Mouse (Mus musculus) limb, embryonic 13.5 days (tissue): Measurements from ENCODE around the gene Trim11. TPM values are rescaled to one million over a fixed set of nuclear protein-coding genes. Genes with fewer than 3 reads are reported as not detected.
A peak's percentile ranks its signal among the peaks of the same experiment; 100 is the strongest.
"Not testable (repeated sequence)": the region's sequence is repeated elsewhere in the genome, so short reads cannot be mapped to it uniquely, and the experiment has no call there.

Source experiments
- ATAC-seq: fragments of 200-750 bp; cut with Nextera tagmentation; 2 replicates; pipeline ENCODE4 v1.8.0; 2017; ENCODE audit warnings: low read depth, moderate number of reproducible peaks, moderate TSS enrichment; ENCODE audit not compliant: low FRiP score
- H3K27ac ChIP-seq: fragments of 300-500 bp; sonication (generic); 2 replicates; pipeline ENCODE4 v1.5.1; 2015; ENCODE audit warnings: inconsistent platforms, mild to moderate bottlenecking, moderate library complexity
- H3K27me3 ChIP-seq: fragments of 300-500 bp; sonication (generic); 2 replicates; pipeline ENCODE4 v1.6.1; 2015; ENCODE audit warnings: mild to moderate bottlenecking, inconsistent platforms
- H3K36me3 ChIP-seq: fragments of 300-500 bp; sonication (generic); 2 replicates; pipeline ENCODE4 v1.6.1; 2015; ENCODE audit warnings: inconsistent platforms, mild to moderate bottlenecking, moderate library complexity
- H3K4me1 ChIP-seq: fragments of 300-500 bp; sonication (generic); 2 replicates; pipeline ENCODE4 v1.6.1; 2015; ENCODE audit warnings: inconsistent platforms
- H3K4me2 ChIP-seq: fragments of 300-500 bp; sonication (generic); replicated peaks from 2 replicates; pipeline ENCODE4 v1.6.1; 2015; ENCODE audit warnings: inconsistent platforms, mild to moderate bottlenecking, moderate library complexity
- H3K4me3 ChIP-seq: fragments of 300-500 bp; sonication (generic); 2 replicates; pipeline ENCODE4 v1.5.1; 2015; ENCODE audit warnings: moderate library complexity, mild to moderate bottlenecking, inconsistent platforms
- H3K9ac ChIP-seq: fragments of 300-500 bp; sonication (generic); 2 replicates; pipeline ENCODE4 v1.6.1; 2015; ENCODE audit warnings: mild to moderate bottlenecking, inconsistent platforms
- H3K9me3 ChIP-seq: fragments of 300-500 bp; sonication (generic); 2 replicates; pipeline ENCODE4 v1.6.1; 2016; ENCODE audit warnings: inconsistent platforms
- WGBS: fragments of 180-500 bp; shearing (Covaris S2); methylation state at CpG from one replicate; pipeline ENCODE4 v1.1.7; 2015; 5-methylcytosine and 5-hydroxymethylcytosine counted together
- polyA plus RNA-seq: library from polyadenylated mRNA; unstranded; fragments of >200 nt; fragmentation: Nextera tagmentation; extraction: Ambion mirVana; gene quantifications from 2 replicates; pipeline ENCODE4 v1.2.1, GENCODE M21; 2015

The Trim11 gene
- polyA plus RNA-seq, 1 experiment from 2014 or later: 24.0 TPM

DNA sequence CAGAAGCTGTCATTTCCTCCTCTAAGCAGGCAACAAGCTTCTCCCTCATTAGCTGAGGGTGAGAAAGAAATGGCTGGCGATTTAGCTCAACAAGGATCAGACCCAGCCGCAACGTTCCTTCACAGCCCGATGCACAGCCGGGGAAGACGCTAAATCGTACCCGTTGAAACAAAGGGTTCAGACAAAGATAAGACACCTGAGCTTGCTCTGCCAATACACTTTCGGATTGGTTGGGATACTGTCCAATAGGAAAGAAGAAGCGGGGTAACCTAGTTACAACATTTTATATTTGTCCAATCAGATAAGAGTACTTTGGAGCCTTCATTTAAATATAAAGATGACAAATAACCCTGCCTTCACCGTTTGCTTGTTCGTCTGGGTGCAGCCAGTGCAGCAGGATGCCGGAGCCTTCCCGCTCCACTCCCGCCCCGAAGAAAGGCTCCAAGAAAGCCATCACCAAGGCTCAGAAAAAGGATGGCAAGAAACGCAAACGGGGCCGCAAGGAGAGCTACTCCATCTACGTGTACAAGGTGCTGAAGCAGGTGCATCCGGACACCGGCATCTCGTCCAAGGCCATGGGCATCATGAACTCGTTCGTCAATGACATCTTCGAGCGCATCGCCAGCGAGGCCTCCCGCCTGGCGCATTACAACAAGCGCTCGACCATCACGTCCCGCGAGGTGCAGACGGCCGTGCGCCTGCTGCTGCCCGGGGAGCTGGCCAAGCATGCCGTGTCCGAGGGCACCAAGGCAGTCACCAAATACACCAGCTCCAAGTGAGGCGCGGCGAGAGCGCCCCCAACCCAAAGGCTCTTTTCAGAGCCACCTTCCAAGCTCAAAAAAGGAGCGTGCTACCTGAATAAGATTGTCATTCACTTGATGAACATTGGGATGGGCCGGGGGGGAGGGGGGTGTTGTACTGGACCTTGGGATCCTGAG is 29.1 kb upstream of the Trim11 start, which contains the start of gene Hist3h2ba:
Gene Hist3h2ba, plus strand, starts transcription at position 379 of the 938 bp plus-strand sequence.
- Histone ChIP-seq H3K9ac (peak within 1 kb of the TSS; percentile 75), H3K27ac (peak within 1 kb of the TSS; percentile 92), H3K36me3 (no peaks in the 10 kb centered on the region), H3K4me3 (peak within 1 kb of the TSS; percentile 52), H3K4me1 (peaks cover 24% of the 10 kb centered on the region; the same call in 1 of the 2 replicates), H3K27me3 (peaks cover 48% of the 10 kb centered on the region), H3K4me2 (peak within 1 kb of the TSS; percentile 71), H3K9me3 (no peaks in the 10 kb centered on the region)
- ATAC-seq: peak; percentile 90
- under 1% methylated on average over 48 of the region's 48 CpGs for WGBS

DNA sequence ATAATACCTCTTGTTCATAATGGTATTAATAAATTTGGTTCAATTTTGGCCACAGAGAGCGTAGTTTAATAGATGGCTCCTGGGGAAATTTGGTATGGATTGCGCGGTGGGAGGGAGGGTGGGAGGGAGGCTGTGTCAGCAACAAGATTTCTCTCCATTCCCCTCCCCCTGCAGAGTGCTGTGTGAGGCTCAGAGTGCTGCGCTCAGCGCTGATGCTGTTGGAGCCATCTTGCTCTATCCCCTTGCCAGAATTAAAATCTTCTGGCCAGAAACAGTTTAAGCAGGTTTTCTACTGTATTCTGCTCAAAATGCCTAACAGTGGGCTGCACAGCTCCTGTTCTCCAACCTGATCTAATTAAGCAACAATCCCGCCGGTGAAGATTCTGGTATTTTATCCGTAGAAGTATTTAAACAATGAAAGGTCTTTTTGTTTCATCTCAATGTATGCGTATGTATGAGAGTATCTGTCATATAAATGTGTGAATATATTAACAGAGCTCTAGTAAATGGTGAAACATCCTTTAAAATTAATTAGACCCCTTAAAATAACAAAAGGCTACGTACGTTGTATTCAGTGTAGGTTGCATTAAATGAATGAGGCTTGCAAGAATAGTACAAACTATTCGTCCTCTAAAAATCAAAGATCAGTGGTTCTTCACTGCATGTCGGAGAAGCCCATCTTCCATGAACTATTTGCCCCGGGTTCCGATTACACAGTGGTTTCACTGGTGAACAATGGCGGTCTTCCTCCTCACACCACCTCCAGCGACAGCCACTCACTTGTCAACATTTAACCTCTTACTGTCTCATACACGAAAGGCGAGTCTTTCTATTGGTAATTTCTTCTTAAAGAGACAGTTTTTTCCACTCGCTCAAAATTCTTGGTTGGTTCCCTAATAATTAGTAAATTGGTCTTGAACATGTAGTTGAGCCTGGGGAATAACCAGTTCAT is 28.1 kb upstream of the Trim11 start:
- peaks cover 25% of the 10 kb centered on the region; the same call in 1 of the 2 replicates for H3K4me1 ChIP-seq
- ATAC-seq: no peak
- 12% methylated on average over 20 of the region's 20 CpGs for WGBS

DNA sequence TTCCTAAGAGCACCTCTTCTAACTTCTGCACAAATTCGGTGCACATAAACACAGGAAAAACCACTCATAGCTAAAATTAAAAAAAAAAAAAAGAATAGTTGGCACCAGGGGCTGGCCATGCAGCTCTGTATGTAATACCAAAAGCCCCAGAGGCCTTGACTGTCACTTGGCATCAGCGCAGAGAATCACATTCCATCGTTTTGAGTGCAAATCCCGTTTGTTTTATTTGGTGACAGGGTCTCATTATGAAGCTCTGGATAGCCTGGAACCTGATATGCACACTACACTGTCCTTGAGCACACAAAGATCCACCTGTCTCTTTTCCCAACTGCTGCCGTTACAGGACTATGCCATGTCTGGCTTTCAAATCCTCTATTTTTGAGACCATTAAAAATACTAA is 26.7 kb upstream of the Trim11 start:
- Histone ChIP-seq H3K9me3 (no peaks in the 10 kb centered on the region), H3K4me3 (no peak overlapping the region), H3K27ac (no peak overlapping the region), H3K27me3 (peaks cover 26% of the 10 kb centered on the region), H3K4me2 (no peak overlapping the region), H3K9ac (no peak overlapping the region), H3K36me3 (no peaks in the 10 kb centered on the region), H3K4me1 (peaks cover 30% of the 10 kb centered on the region)
- WGBS: 71% methylated on average over 5 of the region's 5 CpGs
- no peak for ATAC-seq

More for the DNA sequence above, 28.1 kb upstream of the Trim11 start:
- Histone ChIP-seq H3K9ac (peak overlapping the region; percentile 75), H3K36me3 (no peaks in the 10 kb centered on the region), H3K27me3 (peaks cover 40% of the 10 kb centered on the region), H3K27ac (peak overlapping the region; percentile 90), H3K9me3 (no peaks in the 10 kb centered on the region), H3K4me3 (peak overlapping the region; percentile 52), H3K4me2 (peak overlapping the region; percentile 71)

DNA sequence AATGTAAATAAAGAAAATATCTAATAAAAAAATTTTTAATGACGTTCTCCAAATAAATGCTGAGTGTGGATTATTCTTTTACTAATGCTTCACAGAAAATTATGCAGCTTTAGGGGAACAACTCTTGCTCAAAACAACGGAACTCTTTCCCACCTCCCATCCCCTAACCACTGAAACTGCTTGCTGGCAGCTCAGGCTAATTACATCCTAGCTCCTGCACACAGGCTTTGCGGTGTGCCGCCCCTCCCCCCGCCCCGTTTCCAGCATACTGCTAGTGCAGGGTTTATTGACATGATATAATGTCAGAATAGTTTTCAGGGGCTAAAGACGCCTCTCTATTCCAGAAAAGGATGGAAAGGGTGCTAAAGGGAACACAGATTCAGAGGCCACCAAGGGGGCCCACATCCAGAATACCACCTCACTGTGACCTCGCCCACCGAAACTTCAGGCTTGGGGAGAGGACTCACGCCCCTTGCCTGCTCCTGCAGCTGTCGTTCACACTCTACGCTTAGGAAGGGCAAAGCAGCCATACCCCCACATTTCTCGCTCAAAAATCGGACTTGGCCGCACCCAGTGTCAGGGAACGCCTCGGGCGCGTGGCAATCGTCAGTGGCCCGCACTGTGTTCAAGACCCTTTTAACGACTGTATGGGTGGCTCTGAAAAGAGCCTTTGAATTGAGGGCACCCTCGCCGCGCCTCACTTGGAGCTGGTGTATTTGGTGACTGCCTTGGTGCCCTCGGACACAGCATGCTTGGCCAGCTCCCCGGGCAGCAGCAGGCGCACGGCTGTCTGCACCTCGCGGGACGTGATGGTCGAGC is 24.3 kb upstream of the Trim11 start:
- no peak; the same call in none of the 2 replicates for ATAC-seq
- peaks cover 14% of the 10 kb centered on the region for H3K36me3 ChIP-seq
- peak overlapping the region; percentile 93 for H3K4me2 ChIP-seq
- peaks cover 29% of the 10 kb centered on the region for H3K27me3 ChIP-seq
- peaks cover 41% of the 10 kb centered on the region for H3K4me1 ChIP-seq
- H3K9ac ChIP-seq: peak overlapping the region; percentile 74
- H3K9me3 ChIP-seq: no peaks in the 10 kb centered on the region
- H3K27ac ChIP-seq: peak overlapping the region; percentile 86
- under 1% methylated on average over 33 of the region's 33 CpGs for WGBS
- H3K4me3 ChIP-seq: peak overlapping the region; percentile 84

DNA sequence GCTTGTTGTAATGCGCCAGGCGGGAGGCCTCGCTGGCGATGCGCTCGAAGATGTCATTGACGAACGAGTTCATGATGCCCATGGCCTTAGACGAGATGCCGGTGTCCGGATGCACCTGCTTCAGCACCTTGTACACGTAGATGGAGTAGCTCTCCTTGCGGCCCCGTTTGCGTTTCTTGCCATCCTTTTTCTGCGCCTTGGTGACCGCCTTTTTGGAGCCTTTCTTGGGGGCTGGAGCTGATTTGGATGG is 23.8 kb upstream of the Trim11 start:
- Histone ChIP-seq H3K36me3 (peaks cover 14% of the 10 kb centered on the region), H3K27me3 (peaks cover 31% of the 10 kb centered on the region), H3K9ac (peak overlapping the region; percentile 74), H3K27ac (peak overlapping the region; percentile 86), H3K4me3 (peak overlapping the region; percentile 84), H3K4me2 (peak overlapping the region; percentile 93), H3K4me1 (peaks cover 40% of the 10 kb centered on the region)
- not testable (repeated sequence) for H3K9me3 ChIP-seq, ATAC-seq
- WGBS: 0% methylated on average over 17 of the region's 17 CpGs

DNA sequence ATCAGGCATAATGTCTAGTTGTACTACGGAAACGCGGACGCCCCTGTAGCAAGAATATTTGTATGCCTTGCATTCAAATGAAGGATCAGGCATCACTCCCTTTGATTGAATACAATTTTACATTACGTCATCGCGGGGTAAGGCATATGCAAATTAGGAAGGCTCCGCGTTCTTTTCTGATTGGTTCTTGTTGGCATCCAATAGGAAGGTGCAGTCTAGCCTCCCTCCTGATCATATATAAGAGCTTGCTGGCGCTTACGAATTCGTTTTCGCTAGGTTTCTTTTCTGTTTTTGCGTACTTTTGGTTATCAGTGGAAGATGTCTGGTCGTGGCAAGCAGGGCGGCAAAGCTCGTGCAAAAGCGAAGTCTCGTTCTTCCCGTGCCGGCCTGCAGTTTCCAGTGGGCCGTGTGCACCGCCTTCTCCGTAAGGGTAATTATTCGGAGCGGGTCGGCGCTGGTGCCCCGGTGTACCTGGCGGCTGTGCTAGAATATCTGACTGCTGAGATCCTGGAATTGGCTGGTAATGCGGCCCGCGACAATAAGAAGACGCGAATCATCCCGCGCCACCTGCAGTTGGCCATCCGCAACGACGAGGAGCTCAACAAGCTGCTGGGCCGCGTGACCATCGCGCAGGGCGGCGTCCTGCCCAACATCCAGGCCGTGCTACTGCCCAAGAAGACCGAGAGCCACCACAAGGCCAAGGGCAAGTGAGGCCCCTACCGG is 23.3 kb upstream of the Trim11 start, which contains the start of the genes Hist3h2a and Trim17:
Gene Hist3h2a, plus strand, starts transcription at position 266 of the 723 bp plus-strand sequence.
Gene Trim17, plus strand, starts transcription at position 266 of the 723 bp plus-strand sequence.
- Histone ChIP-seq H3K9me3 (no peaks in the 10 kb centered on the region), H3K4me2 (peak within 1 kb of the TSS; percentile 93), H3K27ac (peak within 1 kb of the TSS; percentile 99), H3K27me3 (peaks cover 31% of the 10 kb centered on the region), H3K4me3 (peak within 1 kb of the TSS; percentile 84), H3K36me3 (peaks cover 14% of the 10 kb centered on the region), H3K4me1 (peaks cover 43% of the 10 kb centered on the region), H3K9ac (peak within 1 kb of the TSS; percentile 96)
- under 1% methylated on average over 49 of the region's 49 CpGs for WGBS
- ATAC-seq: peak; percentile 93

DNA sequence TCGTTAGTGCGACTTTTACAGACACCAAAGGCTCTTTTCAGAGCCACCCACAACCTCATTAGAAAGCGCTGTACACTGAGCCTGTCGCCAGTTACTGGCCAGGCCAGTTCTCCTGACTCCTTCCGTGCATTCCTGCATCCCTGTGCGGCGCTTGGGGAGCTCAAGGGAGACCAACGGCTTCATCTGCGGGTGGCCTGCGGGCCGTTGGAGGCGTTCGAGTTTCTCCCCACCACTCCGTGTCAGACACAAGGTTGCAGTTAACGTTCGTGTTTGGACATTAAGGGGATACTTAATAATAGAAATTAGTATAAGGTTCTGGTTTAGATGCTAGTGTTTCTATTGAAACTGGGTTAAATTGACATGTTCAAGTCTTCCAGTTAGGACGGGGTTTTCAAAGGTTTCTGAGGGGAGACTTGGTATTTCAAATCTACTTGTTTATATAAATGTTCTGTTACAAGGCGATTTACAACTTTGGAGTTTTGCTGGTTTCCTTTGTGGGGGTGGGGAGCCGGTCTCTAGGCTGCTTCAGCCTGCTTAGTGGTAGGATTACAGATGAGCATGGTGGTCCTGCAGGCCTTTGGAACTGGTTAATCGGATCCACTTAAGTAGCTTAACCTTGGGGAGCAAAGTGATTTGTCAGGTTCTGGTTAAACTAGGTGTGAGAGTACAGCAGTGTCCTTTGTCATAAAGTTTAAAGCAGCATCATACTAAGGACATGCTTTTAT is 22.6 kb upstream of the Trim11 start:
- Histone ChIP-seq H3K4me2 (peak overlapping the region; percentile 85), H3K4me3 (peak overlapping the region; percentile 84), H3K36me3 (peaks cover 14% of the 10 kb centered on the region), H3K4me1 (peaks cover 44% of the 10 kb centered on the region), H3K27ac (peak overlapping the region; percentile 99), H3K27me3 (peaks cover 26% of the 10 kb centered on the region), H3K9me3 (no peaks in the 10 kb centered on the region), H3K9ac (peak overlapping the region; percentile 96)
- ATAC-seq: 0 out of 2 replicates have a peak, but pooled peaks have one; percentile 7
- 0% methylated on average over 20 of the region's 20 CpGs for WGBS

DNA sequence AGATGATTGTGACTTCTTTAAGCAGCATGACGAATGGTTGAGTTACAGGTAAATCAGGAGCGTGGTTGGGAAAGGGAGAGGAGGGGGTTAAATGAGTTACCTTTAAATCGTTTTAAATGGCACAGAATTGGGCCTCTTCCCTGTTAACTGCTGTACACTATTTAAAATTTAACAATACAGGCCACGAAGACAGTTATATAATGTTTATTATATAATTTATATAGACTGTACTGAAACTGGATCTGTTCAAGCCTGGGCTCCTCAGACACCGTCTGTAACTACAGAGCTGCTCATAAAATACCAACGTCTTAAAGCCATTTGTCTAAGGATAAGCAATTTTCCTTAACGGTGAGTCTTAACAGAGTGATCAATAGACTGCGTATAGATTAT is 22.0 kb upstream of the Trim11 start:
- H3K4me1 ChIP-seq: peaks cover 44% of the 10 kb centered on the region
- peak overlapping the region; percentile 96 for H3K9ac ChIP-seq
- H3K27me3 ChIP-seq: peaks cover 21% of the 10 kb centered on the region
- H3K27ac ChIP-seq: peak overlapping the region; percentile 99; the same call in 1 of the 2 replicates
- no peak for ATAC-seq
- peak overlapping the region; percentile 85 for H3K4me2 ChIP-seq
- no peaks in the 10 kb centered on the region for H3K9me3 ChIP-seq
- peak overlapping the region; percentile 84 for H3K4me3 ChIP-seq
- peaks cover 14% of the 10 kb centered on the region for H3K36me3 ChIP-seq
- WGBS: 17% methylated on average over 8 of the region's 8 CpGs

DNA sequence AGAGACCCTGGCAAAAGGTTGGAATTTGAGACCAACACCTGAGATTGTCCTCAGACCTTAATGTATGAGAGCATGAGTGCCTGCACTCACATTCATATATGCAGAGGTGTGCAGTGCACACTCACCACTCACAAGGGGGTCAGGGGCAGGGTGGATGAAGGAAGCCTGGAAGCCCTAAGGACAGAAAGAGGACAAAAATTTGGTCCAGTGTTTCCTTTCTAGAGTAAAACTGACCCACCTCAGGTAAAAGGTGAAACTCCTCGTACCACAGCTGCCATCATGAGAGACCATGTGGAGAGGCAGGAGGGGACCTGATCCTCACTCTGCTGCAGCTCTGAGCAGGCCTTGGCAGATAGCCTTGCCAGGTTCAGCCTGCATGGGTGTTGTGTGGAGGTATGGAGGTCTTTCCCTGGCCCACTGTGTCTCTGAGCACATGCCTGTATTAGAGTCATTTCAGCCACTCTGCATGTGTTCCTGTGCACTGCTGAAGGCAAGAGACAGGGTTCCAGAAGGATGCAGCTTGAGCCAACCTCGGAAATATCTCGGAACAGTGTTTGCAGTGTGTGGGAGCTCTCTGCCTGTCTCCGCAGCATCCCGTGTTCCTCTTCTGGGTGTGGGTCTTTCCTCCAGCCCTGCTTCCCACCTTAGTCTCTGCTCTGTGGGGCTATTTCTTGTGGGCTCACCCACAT is 20.5 kb upstream of the Trim11 start:
- Histone ChIP-seq H3K4me3 (peak overlapping the region; percentile 84), H3K36me3 (peaks cover 14% of the 10 kb centered on the region), H3K9me3 (peaks cover 7% of the 10 kb centered on the region), H3K4me1 (peaks cover 44% of the 10 kb centered on the region), H3K9ac (peak overlapping the region; percentile 96), H3K27me3 (peaks cover 20% of the 10 kb centered on the region), H3K4me2 (peak overlapping the region; percentile 85), H3K27ac (no peak overlapping the region)
- 90% methylated on average over 5 of the region's 5 CpGs for WGBS
- no peak for ATAC-seq

DNA sequence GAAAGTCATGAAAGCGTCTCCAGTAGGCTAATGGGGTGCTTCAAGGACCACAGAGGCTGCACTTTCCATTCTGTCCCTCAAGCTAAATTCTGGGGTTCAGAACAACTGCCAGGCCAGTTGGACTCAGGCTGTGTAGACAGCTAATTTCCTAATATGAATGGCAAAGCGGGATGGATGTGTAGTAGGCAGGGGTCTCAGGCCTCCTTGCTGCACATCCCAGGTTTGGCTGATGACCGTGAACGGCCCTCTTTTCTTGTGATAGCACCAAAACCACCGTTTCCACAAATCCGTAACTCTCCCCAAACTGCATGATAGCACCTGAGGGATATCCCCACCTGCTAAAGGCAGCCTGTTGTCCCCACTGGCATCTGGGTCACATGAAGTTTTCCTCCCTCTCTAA is 19.4 kb upstream of the Trim11 start:
- ATAC-seq: no peak
- Histone ChIP-seq H3K9ac (no peak overlapping the region), H3K4me1 (peaks cover 35% of the 10 kb centered on the region), H3K4me2 (no peak overlapping the region), H3K9me3 (peaks cover 7% of the 10 kb centered on the region), H3K4me3 (no peak overlapping the region), H3K27me3 (peaks cover 32% of the 10 kb centered on the region), H3K36me3 (peaks cover 14% of the 10 kb centered on the region), H3K27ac (no peak overlapping the region)
- 87% methylated on average over 6 of the region's 6 CpGs for WGBS
